Mouse (Mus musculus) kidney, postnatal 4 days (tissue): ENCODE results near the gene Mrpl35.
"Not testable (repeated sequence)": the region's sequence is repeated elsewhere in the genome, so short reads cannot be mapped to it uniquely, and the experiment has no call there.

Source experiments
- DNase-seq, 2 experiments: peaks; one replicate each; pipeline ENCODE4 v3.0.0; 2021; ENCODE audit warnings: mixed read lengths in 2 of 2

Mrpl35 gene

GRCm38 (mm10) chr6:71826869-71827268, at the start of gene Mrpl35:
Mrpl35 (minus strand) TSS chr6:71826969.
- DNase-seq: no peak

GRCm38 (mm10) chr6:71871396-71871795, 44.6 kb upstream of the Mrpl35 start:
- DNase-seq: no peak

- DNase-seq: peak in 1 of 2 experiments; percentile 12
These were observed 42.0 kb upstream of the Mrpl35 start for GRCm38 (mm10) chr6:71868809-71869208.

GRCm38 (mm10) chr6:71867751-71868150, 41.0 kb upstream of the Mrpl35 start:
- no peak for DNase-seq

- not testable (repeated sequence) for DNase-seq
These were observed 20.1 kb upstream of the Mrpl35 start for GRCm38 (mm10) chr6:71846906-71847305.

- DNase-seq: no peak
These were observed 14.0 kb upstream of the Mrpl35 start for GRCm38 (mm10) chr6:71840597-71841290.

GRCm38 (mm10) chr6:71839815-71840214, 13.0 kb upstream of the Mrpl35 start:
- DNase-seq: no peak

- DNase-seq: no peak
These were observed 10.0 kb upstream of the Mrpl35 start for GRCm38 (mm10) chr6:71836811-71837210.

- peak; percentile 93 to 98 for DNase-seq
These were observed 4.8 kb upstream of the Mrpl35 start for GRCm38 (mm10) chr6:71831581-71831960.

GRCm38 (mm10) chr6:71830690-71831580, 4.2 kb upstream of the Mrpl35 start, which contains the start of gene Immt:
Immt (plus strand) TSS chr6:71831331.
- peak; percentile 97 to 99 for DNase-seq

- DNase-seq: no peak
These were observed 3.0 kb upstream of the Mrpl35 start for GRCm38 (mm10) chr6:71829768-71830167.

GRCm38 (mm10) chr6:71823961-71824360, 2.8 kb downstream of the Mrpl35 start:
- no peak for DNase-seq

GRCm38 (mm10) chr6:71823488-71823887, 3.3 kb downstream of the Mrpl35 start:
- peak; percentile 91 to 94 for DNase-seq

GRCm38 (mm10) chr6:71823085-71823484, 3.7 kb downstream of the Mrpl35 start:
- no peak for DNase-seq

- peak; percentile 25 to 47 for DNase-seq
These were observed 6.9 kb downstream of the Mrpl35 start for GRCm38 (mm10) chr6:71819764-71820292.

GRCm38 (mm10) chr6:71812820-71813219, 13.9 kb downstream of the Mrpl35 start:
- no peak for DNase-seq

GRCm38 (mm10) chr6:71809890-71810289, 16.9 kb downstream of the Mrpl35 start:
- no peak for DNase-seq

- no peak for DNase-seq
These were observed 20.1 kb downstream of the Mrpl35 start for GRCm38 (mm10) chr6:71806713-71807112.

- DNase-seq: peak; percentile 76 to 83
These were observed 22.5 kb downstream of the Mrpl35 start for GRCm38 (mm10) chr6:71804061-71804829.

- DNase-seq: no peak
These were observed 23.2 kb downstream of the Mrpl35 start for GRCm38 (mm10) chr6:71803609-71804008.

- no peak for DNase-seq
These were observed 25.1 kb downstream of the Mrpl35 start for GRCm38 (mm10) chr6:71801714-71802094.

GRCm38 (mm10) chr6:71801011-71801713, 25.6 kb downstream of the Mrpl35 start:
- no peak for DNase-seq
